Mouse (Mus musculus) mammary gland, adult 2 months (tissue): ENCODE data around the gene Plxdc1. TPM values are rescaled to one million over a fixed set of nuclear protein-coding genes. Genes with fewer than 3 reads are reported as not detected.

Experiments
- polyA plus RNA-seq: library from polyadenylated mRNA; depleted of rRNA; stranded (reverse); fragments of >200 nt; gene quantifications from 2 replicates; pipeline ENCODE4 v1.2.3, GENCODE M21; 2012; ENCODE audit warnings: low replicate concordance; rRNA removed

The Plxdc1 gene
- 5.7 TPM in 2 replicates for polyA plus RNA-seq

DNA sequence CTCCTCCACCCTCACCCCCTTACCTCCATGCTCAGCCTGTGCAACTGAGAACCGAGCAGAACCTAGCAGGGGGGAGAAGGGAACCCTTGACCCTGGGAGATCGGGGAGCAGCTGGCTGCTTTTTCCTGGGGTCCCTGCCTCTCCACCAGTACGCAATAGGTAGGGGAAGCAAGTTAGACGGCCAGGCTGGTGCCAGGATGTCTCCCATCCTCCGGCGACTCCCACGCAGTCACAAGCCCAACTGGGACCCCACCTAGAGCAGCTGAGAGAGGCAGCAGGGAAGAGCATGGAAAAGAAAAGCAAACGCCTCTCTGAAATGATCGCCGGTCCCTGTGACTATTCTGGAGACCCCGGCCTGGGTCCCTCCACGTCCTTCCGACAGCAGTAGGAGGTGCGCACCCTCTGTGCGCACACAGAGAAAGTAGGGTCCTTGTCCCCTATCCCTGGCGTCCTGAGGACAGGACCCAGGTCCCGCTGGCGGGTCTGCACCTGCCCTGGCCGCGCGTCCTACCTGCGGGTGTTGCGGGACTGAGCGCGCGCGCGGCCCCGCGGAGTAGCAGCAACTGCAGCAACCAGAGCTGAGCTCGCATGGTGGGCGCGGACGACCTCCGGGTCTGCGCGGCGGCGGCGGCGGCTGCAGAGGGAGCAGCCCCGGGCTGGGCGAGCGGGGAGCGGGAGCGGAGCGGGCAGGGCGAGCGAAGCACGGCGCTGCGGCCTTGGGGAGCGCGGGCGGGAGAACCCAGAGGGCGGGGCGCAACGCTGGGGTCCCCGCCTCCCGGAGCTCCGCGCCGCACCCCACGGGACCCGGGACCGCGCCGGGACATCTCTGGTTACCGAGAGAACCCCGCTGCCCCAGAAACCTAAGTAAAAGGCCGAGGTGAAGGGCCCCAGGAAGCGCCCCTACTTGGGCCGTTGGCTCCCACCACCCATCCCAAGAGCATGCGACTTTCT lies at the start of gene Plxdc1:
TSS of gene Plxdc1 (minus strand) at position 718 of the 951 bp plus-strand sequence.

DNA sequence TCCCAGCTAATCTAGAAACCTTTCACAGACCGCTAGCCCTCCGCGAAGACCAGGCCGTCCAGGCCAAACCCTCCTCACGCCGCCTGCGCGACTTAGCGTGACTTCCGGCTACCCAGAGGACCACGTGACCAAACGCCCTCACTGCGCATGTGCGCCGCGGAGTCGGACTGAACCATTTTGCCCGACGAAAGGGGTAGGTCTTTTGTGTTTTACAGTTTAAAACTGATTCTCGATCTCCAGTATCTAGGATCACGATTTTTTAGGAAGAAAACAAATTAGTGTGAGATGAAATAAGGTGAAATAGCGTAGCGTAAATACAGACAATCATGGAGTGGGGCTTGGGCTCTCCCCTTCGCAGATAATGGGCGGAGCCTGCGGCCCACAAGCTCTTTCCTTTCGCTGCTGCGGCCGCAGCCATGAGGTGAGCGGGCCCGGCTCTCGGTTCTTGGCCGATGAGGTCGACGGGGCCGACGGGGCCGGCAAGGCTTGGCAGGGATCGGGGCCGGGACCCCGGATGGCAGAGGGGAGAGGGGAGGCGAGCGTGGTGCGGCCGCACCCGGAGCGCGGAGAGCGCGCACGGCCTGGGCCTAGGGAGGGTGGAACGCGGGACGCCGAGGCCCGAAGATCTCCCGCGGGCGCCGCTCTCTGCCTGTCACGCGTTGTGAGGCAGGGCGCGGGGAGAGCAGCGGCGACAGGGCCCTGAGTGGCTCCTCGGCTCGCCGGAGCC lies 40.5 kb upstream of the Plxdc1 start, which contains the start of gene Rpl19:
TSS of gene Rpl19 (plus strand) at position 141 of the 727 bp plus-strand sequence.

DNA sequence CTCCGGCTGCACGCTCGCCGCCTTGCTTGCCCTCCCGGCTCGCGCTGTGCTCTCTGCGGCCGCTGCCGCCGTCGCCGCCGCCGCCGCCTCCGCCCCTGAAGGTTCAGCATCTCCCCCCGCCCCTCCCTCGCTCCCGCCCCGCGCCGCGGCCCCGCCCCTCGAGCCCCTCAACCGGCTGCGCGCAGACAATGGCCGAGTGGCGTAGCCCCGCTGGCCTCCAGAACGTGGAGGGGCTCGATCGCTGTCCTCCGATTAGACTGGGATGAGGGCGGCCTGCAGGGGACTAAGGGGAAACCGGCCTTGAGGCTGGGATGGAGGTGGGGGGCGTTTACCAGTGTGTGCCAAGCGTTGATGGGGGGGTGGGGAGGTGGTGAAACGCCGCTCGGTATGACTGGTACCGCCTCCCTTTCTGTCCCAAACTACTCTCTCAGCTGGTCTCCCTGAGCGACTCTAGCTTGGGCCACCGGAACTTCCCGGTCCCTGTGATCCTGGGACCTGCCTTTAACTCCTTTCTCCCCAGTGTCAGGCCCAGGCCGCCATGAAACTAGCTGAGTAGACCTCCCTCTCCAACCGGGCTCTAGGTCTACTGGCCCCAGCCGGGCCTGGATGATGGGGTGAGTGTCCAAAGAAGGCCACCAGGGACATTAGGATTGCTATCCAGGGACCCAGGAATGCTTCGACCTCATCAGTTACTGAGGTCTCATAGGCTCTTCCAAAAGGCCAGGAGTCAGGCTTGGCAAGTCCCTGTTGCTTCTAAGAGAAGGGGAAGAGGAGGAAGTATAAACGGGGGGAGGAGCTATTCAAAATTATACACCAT lies 36.5 kb upstream of the Plxdc1 start, which contains the start of gene Cacnb1:
TSS of gene Cacnb1 (minus strand) at position 480 of the 817 bp plus-strand sequence.

DNA sequence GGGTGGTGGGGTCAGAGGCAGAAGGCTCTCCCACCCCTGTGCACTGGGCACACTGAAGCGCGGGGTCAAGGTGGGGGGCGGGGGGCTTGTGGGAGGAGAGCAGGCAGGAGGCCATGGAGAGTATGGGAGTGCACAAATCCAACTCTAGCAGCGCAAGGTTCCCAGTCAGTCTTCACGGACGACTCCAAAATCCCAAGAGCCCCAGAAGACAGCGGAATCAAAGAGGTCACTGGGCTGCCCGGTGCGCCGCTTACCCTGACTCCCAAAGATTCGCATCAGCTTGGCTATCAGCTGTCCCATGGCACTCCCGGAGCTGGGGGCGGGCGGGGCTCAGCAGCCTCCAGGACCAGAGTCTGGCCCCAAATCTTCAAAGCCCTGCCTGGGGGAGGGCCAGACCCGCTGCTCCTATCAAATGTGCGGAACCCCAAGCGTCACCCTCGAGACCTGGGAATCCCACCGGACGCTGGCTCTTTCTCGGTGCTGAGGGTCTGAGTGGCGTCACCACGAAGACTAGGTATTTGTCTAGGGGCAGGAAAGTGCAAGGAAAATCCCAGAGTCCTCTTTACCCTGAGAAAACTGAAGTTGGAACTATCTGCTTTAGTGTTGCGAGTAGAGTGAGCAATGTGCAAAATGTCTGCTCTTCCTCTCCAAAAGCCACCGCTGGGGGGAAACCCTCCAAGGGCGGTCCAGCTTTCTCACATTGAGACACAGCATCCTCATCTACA lies 9.5 kb upstream of the Plxdc1 start, which contains the start of gene Arl5c:
TSS of gene Arl5c (minus strand) at position 618 of the 725 bp plus-strand sequence.

DNA sequence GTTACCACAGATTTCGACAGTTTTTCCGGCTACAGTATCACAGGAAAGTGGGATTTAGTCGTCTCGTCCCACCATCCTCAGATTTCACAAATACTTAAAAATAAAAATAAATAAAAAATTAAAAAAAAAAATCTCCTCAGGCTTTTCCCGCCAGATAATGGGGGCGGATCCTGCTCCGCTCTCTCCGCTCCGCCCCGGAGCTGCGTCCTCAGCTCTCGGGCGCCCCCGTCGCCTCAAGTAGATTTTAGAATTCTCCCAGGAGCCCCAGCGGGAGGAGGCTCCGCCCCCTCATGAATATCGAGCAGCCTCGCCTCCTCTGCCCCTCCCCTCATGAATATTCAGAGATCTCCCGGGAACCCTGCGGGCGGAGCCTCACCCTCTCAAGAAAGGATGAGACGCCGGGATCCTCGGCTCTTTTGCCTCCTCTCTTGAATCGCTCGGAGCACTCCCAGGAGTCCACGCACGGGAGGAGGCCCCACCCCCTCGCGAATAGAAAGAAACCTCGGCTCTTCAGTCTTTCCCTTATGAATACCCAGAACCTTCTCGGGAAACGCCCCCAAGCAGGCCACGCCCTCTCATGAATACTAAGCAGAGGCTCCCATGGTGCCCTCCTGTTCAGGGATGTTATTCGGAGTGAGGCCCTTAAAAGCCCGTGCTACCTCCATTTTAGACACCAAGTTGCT lies 102.2 kb downstream of the Plxdc1 start, which contains the start of gene Fbxo47:
TSS of gene Fbxo47 (minus strand) at position 237 of the 683 bp plus-strand sequence.

Other genes starting within 250 kb of the Plxdc1 start
- 20.5 and 27.5 TPM in 2 replicates for gene Pip4k2b, start 241.7 kb downstream of the Plxdc1 start, polyA plus RNA-seq
- 7.0 and 10.5 TPM in 2 replicates for gene Cwc25, start 219.9 kb downstream of the Plxdc1 start, polyA plus RNA-seq
- not detected in 2 replicates for gene 1700001P01Rik, start 210.5 kb downstream of the Plxdc1 start, polyA plus RNA-seq
- gene Rpl23, start 204.0 kb downstream of the Plxdc1 start, polyA plus RNA-seq, result 79.9 and 107 TPM in 2 replicates
- gene Lasp1, start 187.4 kb downstream of the Plxdc1 start, polyA plus RNA-seq, result 143 and 183 TPM in 2 replicates
- 2.9 and 3.3 TPM in 2 replicates for gene B230217C12Rik, start 145.7 kb downstream of the Plxdc1 start, polyA plus RNA-seq
- gene Fbxo47, start 102.3 kb downstream of the Plxdc1 start, polyA plus RNA-seq, result 0.19 and 1.0 TPM in 2 replicates
- gene Arl5c, start 9.7 kb upstream of the Plxdc1 start, polyA plus RNA-seq, result 11.4 and 12.9 TPM in 2 replicates
- 17.6 and 54.6 TPM in 2 replicates for gene Cacnb1, start 36.6 kb upstream of the Plxdc1 start, polyA plus RNA-seq
- gene Rpl19, start 40.3 kb upstream of the Plxdc1 start, polyA plus RNA-seq, result 426 and 586 TPM in 2 replicates
- 4.1 and 6.6 TPM in 2 replicates for gene Stac2, start 67.0 kb upstream of the Plxdc1 start, polyA plus RNA-seq
- 26.5 and 27.7 TPM in 2 replicates for gene Fbxl20, start 164.0 kb upstream of the Plxdc1 start, polyA plus RNA-seq
- gene Med1, start 206.8 kb upstream of the Plxdc1 start, polyA plus RNA-seq, result 9.8 and 16.1 TPM in 2 replicates
- gene Cdk12, start 216.6 kb upstream of the Plxdc1 start, polyA plus RNA-seq, result 12.6 and 17.2 TPM in 2 replicates